Mouse (Mus musculus): ENCODE results near the gene Ddx47. TPM values are rescaled to one million over a fixed set of nuclear protein-coding genes. Genes with fewer than 3 reads are reported as not detected.

The Ddx47 gene
- total and polyA plus RNA-seq, 2 experiments from 2014 or later, result 40.5 to 60.5 TPM

- Histone ChIP-seq H3K4me3 (ENCODE audit: low read length) (no peak overlapping the region), H3K36me3 (ENCODE audit: insufficient read depth, low read length) (no peaks in the 10 kb centered on the region), H3K4me2 (ENCODE audit: low read depth, low read length) (no peak overlapping the region), H3K9me3 (ENCODE audit: low read length) (no peaks in the 10 kb centered on the region), H3K9ac (replicated peaks; ENCODE audit: low read length) (no peak overlapping the region), H3K27ac (no peak overlapping the region), H3K27me3 (ENCODE audit: insufficient read depth, low read length) (no peaks in the 10 kb centered on the region), H3K4me1 (ENCODE audit: insufficient read depth, low read length) (no peaks in the 10 kb centered on the region)
- 87% methylated on average over 4 of the region's 4 CpGs for WGBS
- ATAC-seq (no peak), DNase-seq (ENCODE audit: low spot score) (no peak)
- TF ChIP-seq CTCF (IDR thresholded peaks at IDR 0.05; ENCODE audit: low read depth), result no peak
Measured at GRCm38 (mm10) chr6:135001991-135002390, 9.4 kb upstream of the Ddx47 start.

- 93% methylated on average over 4 of the region's 4 CpGs for WGBS
Measured at GRCm38 (mm10) chr6:135006372-135006771, 5.0 kb upstream of the Ddx47 start.

GRCm38 (mm10) chr6:135011734-135012116 lies 313 bp downstream of the Ddx47 start:
- Histone ChIP-seq H3K4me3 (ENCODE audit: low read length) (peak overlapping the region; percentile 87), H3K9ac (replicated peaks; ENCODE audit: low read length) (peak overlapping the region; percentile 90), H3K36me3 (ENCODE audit: insufficient read depth, low read length) (peaks cover 29% of the 10 kb centered on the region), H3K4me1 (ENCODE audit: insufficient read depth, low read length) (0 out of 2 replicates have a peak, but pooled peaks cover 7% of the 10 kb centered on the region), H3K4me2 (ENCODE audit: low read depth, low read length) (peak overlapping the region; percentile 86), H3K27ac (peak overlapping the region; percentile 36; the same call in 1 of the 2 replicates), H3K9me3 (ENCODE audit: low read length) (no peaks in the 10 kb centered on the region), H3K27me3 (ENCODE audit: insufficient read depth, low read length) (no peaks in the 10 kb centered on the region)
- TF ChIP-seq CTCF (IDR thresholded peaks at IDR 0.05; ENCODE audit: low read depth), result no peak
- WGBS, result 2% methylated on average over 14 of the region's 14 CpGs
- peak; percentile 2 for DNase-seq (ENCODE audit: low spot score)
- peak; percentile 71 for ATAC-seq

More at GRCm38 (mm10) chr6:135006372-135006771, 5.0 kb upstream of the Ddx47 start:
- Histone ChIP-seq H3K27ac (no peak overlapping the region), H3K27me3 (ENCODE audit: insufficient read depth, low read length) (no peaks in the 10 kb centered on the region), H3K4me2 (ENCODE audit: low read depth, low read length) (no peak overlapping the region), H3K4me1 (ENCODE audit: insufficient read depth, low read length) (no peaks in the 10 kb centered on the region), H3K4me3 (ENCODE audit: low read length) (no peak overlapping the region), H3K36me3 (ENCODE audit: insufficient read depth, low read length) (no peaks in the 10 kb centered on the region), H3K9me3 (ENCODE audit: low read length) (no peaks in the 10 kb centered on the region), H3K9ac (replicated peaks; ENCODE audit: low read length) (no peak overlapping the region)
- no peak for ATAC-seq
- TF ChIP-seq CTCF (IDR thresholded peaks at IDR 0.05; ENCODE audit: low read depth), result no peak
- DNase-seq (ENCODE audit: low spot score), result no peak

- Histone ChIP-seq H3K4me3 (ENCODE audit: low read length) (no peak overlapping the region), H3K9ac (replicated peaks; ENCODE audit: low read length) (no peak overlapping the region), H3K4me2 (ENCODE audit: low read depth, low read length) (no peak overlapping the region), H3K4me1 (ENCODE audit: insufficient read depth, low read length) (0 out of 2 replicates have a peak, but pooled peaks cover 3% of the 10 kb centered on the region), H3K36me3 (ENCODE audit: insufficient read depth, low read length) (peaks cover 75% of the 10 kb centered on the region), H3K27ac (no peak overlapping the region), H3K27me3 (ENCODE audit: insufficient read depth, low read length) (no peaks in the 10 kb centered on the region), H3K9me3 (ENCODE audit: low read length) (no peaks in the 10 kb centered on the region)
- TF ChIP-seq CTCF (IDR thresholded peaks at IDR 0.05; ENCODE audit: low read depth), result no peak
- ATAC-seq, result no peak
- DNase-seq (ENCODE audit: low spot score), result no peak
- 95% methylated on average over 11 of the region's 11 CpGs for WGBS
Measured at GRCm38 (mm10) chr6:135017211-135017610, 5.8 kb downstream of the Ddx47 start.

- no peak overlapping the region for H3K4me3 ChIP-seq (ENCODE audit: low read length)
- H3K36me3 ChIP-seq (ENCODE audit: insufficient read depth, low read length), result peaks cover 87% of the 10 kb centered on the region
- H3K9me3 ChIP-seq (ENCODE audit: low read length), result no peaks in the 10 kb centered on the region
- no peak for ATAC-seq
- no peak overlapping the region for H3K27ac ChIP-seq
- DNase-seq (ENCODE audit: low spot score), result no peak
- H3K4me2 ChIP-seq (ENCODE audit: low read depth, low read length), result no peak overlapping the region
- no peaks in the 10 kb centered on the region for H3K27me3 ChIP-seq (ENCODE audit: insufficient read depth, low read length)
- H3K9ac ChIP-seq (replicated peaks; ENCODE audit: low read length), result no peak overlapping the region
- H3K4me1 ChIP-seq (ENCODE audit: insufficient read depth, low read length), result no peaks in the 10 kb centered on the region
- 79% methylated on average over 10 of the region's 10 CpGs for WGBS
- no peak for TF ChIP-seq CTCF (IDR thresholded peaks at IDR 0.05; ENCODE audit: low read depth)
Measured at GRCm38 (mm10) chr6:135019564-135019963, 8.2 kb downstream of the Ddx47 start.

- TF ChIP-seq CTCF (IDR thresholded peaks at IDR 0.05; ENCODE audit: low read depth), result no peak
- no peak overlapping the region for H3K9ac ChIP-seq (replicated peaks; ENCODE audit: low read length)
- WGBS, result 92% methylated on average over 3 of the region's 3 CpGs
- H3K27ac ChIP-seq, result no peak overlapping the region
- no peaks in the 10 kb centered on the region for H3K9me3 ChIP-seq (ENCODE audit: low read length)
- no peak overlapping the region for H3K4me2 ChIP-seq (ENCODE audit: low read depth, low read length)
- H3K27me3 ChIP-seq (ENCODE audit: insufficient read depth, low read length), result no peaks in the 10 kb centered on the region
- no peak for ATAC-seq
- H3K4me3 ChIP-seq (ENCODE audit: low read length), result no peak overlapping the region
- no peaks in the 10 kb centered on the region for H3K4me1 ChIP-seq (ENCODE audit: insufficient read depth, low read length)
- H3K36me3 ChIP-seq (ENCODE audit: insufficient read depth, low read length), result peaks cover 67% of the 10 kb centered on the region
- no peak for DNase-seq (ENCODE audit: low spot score)
Measured at GRCm38 (mm10) chr6:135021633-135022032, 10.2 kb downstream of the Ddx47 start.

GRCm38 (mm10) chr6:135023379-135023778 lies 12.0 kb downstream of the Ddx47 start:
- H3K4me1 ChIP-seq (ENCODE audit: insufficient read depth, low read length), result no peaks in the 10 kb centered on the region
- 93% methylated on average over 14 of the region's 14 CpGs for WGBS
- ATAC-seq, result no peak

More at GRCm38 (mm10) chr6:135023379-135023778, 12.0 kb downstream of the Ddx47 start:
- Histone ChIP-seq H3K4me3 (ENCODE audit: low read length) (no peak overlapping the region), H3K9me3 (ENCODE audit: low read length) (no peaks in the 10 kb centered on the region), H3K27me3 (ENCODE audit: insufficient read depth, low read length) (no peaks in the 10 kb centered on the region), H3K36me3 (ENCODE audit: insufficient read depth, low read length) (peaks cover 49% of the 10 kb centered on the region), H3K9ac (replicated peaks; ENCODE audit: low read length) (no peak overlapping the region), H3K27ac (no peak overlapping the region), H3K4me2 (ENCODE audit: low read depth, low read length) (no peak overlapping the region)
- no peak for DNase-seq (ENCODE audit: low spot score)
- no peak for TF ChIP-seq CTCF (IDR thresholded peaks at IDR 0.05; ENCODE audit: low read depth)
